Mouse (Mus musculus) lung, adult 18-20 months (tissue): Measurements from ENCODE around the gene Mcemp1.

ENCODE experiments used
- DNase-seq, 2 experiments: peaks; one replicate each; pipeline ENCODE4 v3.0.0; 2022; ENCODE audit warnings: mixed read lengths in 2 of 2

Gene Mcemp1

DNA sequence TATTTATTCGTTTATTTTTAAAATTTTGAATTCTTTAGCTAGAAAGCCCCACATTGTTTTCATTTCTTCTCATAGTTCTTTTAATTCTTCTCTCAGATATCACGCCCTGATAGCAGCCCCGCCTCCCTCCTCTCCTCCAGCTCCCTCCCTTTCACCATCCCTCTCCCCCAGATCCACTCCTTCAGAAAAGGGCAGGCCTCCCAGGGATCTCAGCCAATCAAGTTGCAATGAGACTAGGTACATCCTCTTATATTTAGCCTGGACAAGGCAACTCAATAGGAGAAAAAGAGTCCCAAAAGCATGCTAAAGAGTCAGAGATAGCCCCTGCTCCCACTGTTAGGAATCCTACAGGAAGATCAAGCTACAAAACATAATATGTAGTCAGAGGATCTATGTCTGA lies 9.1 kb downstream of the Mcemp1 start:
- DNase-seq: no peak

DNA sequence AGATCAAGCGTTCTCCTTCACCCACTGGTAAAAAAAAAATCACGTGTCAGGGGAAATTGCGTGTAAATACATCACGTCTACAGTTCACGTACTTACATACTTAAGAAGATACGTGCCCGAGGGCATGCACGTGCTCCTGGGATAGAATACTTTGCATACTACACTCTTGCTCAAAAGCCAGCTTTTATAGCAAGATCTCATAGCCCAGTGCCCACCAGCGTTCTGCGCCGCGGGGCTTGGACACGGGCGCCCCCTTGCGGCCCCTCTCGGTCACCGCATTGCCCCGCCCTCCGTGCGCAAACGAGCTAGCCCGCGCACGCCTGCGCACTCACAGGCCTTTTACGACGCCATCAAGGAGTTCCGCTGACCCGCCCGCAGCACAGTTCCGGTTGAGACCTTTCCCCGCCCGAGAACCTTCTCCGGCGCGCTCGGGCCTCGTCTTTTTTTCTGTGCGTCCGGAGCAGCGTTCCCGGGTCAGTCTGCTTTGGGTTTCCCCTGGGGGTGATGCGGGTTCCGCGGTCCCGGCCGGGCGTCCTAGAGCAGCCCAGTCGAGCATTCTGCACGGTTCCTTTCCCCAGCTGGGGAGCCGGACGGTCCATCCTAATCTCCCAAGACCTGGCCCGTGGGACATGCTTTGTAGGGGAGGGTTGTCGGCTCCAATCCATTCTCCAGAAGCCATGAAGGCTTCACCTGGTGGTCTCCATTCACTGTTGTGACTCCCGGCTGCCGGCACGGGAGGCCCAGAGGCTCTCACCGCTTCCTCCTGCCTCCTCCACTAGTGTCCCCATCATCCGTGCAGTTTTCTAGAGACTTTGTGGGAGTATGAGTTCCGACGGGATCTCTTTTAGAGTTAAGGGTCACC lies 10.8 kb downstream of the Mcemp1 start, which contains the start of gene Trappc5:
Gene Trappc5, plus strand, starts transcription at position 169 of the 862 bp plus-strand sequence.
- DNase-seq: peak; percentile 93 to 94

DNA sequence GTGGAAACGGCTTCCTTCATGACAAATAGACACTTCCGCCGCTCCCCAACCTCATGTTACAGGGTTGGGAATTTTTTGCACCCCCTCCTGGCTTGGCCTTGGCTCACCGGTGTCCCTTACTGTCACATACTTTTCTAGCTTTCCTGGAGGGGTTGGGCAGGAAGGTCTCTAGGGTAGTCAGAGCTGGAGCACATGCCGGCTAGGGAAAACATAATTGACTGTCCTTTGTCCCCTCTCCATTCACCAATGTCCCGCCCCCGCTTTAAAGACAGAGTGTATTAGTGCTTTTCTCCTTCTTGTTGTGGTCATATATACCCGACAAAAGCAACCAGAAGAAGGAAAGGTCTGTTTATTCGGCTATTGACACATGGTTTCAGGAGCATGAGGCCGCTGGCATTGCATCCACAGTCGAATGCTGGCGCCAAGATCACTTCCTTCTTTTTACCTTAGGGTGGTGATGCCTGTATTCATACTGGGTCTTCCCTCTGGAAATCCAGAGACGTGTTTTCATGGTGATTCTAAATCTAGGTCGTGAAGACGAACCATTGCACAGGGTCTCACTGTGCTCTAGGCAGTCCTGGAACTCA lies 11.5 kb downstream of the Mcemp1 start:
- DNase-seq: peak; percentile 22 to 36

GRCm38 (mm10) chr8:3678831-3679230 lies 13.3 kb downstream of the Mcemp1 start:
- DNase-seq: no peak

DNA sequence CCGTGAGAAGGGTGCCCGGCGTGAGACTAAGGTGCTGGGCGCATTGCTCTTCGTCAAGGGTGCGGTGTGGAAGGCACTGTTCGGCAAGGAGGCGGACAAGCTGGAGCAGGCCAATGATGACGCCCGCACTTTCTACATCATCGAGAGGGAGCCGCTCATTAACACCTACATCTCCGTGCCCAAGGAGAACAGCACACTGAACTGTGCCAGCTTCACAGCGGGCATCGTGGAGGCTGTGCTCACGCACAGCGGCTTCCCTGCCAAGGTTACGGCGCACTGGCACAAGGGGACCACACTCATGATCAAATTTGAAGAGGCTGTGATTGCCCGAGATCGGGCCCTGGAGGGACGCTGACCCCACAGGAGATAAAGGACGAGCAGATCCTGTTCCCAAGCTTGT lies 13.7 kb downstream of the Mcemp1 start:
- DNase-seq: no peak

GRCm38 (mm10) chr8:3679656-3680055 lies 14.1 kb downstream of the Mcemp1 start:
- DNase-seq: no peak

DNA sequence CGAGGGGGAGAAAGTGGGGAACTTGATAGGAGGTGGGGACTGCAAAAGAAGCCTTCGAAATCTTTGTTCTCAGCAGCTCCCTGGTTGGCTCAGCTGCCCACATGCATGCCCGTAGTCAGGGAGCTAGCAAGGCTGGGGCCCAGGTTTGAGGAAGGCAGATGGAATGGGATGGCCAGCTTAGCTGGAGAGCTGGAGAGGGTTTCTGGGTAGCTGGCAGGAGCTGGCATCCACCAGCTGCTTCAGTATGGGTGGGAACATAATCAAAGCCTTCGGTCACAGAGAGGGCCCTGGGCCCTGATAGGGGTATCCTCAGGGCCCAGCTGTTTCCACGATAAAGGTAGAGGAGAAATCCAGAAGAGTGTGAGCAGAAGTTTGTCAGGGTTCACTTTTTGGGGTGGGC lies 16.9 kb downstream of the Mcemp1 start:
- DNase-seq: no peak

DNA sequence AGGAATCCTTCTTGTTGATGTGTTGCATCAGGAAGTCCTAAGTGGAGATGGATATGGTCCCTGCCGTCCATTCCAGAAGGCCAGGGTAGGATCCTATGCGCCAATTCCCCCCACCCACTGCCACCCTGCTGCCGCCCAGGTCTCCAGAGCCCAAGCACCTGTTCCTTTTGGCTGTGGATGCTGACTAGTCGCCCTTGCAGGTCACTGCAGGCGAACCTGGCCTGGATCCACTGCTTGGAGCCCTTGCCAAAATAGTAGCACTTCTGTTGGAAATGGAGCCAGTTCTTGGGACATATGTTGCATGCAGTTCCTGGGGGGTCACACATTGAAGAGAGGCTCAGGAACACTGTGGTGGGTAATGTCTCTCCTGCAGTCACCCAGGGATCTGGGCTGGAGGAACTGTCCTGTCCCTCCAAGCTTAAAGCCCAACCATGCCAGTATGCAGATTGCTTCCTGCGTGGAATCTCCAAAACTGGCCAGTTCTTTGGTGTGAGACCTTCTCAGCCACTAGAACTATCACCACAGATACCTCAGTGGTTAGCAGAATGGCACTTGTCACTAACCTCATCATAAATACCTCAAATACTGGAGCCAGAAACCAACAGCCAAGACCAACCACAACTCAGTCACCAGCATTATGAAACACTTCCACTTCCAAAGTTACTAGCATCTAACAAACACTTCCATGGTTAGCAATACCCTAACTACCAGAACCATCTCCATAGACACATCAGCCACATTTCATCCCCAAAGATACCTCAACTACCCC lies 18.0 kb downstream of the Mcemp1 start:
- DNase-seq: no peak

- DNase-seq: no peak
Observed at GRCm38 (mm10) chr8:3684530-3684929, 19.0 kb downstream of the Mcemp1 start.

DNA sequence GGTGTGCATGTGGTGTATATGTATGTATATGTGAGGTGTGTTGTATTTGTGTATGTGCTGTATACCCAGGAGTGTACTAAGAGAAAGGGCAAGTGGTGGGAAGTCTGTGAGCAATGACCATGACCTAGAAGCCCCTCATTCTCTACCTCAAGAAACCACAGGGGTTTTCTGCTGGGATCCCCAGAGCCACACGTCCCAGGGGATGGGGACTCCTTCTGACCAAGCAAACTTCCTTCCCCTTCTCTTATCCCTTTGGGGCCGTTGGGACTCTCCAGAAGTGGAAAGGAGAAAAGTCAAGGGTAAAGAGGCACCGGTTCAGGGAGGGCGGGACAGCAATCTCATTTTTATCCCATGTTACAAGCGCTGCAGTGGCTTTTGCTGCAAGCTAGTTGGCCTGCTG lies 19.9 kb downstream of the Mcemp1 start:
- DNase-seq: no peak

DNA sequence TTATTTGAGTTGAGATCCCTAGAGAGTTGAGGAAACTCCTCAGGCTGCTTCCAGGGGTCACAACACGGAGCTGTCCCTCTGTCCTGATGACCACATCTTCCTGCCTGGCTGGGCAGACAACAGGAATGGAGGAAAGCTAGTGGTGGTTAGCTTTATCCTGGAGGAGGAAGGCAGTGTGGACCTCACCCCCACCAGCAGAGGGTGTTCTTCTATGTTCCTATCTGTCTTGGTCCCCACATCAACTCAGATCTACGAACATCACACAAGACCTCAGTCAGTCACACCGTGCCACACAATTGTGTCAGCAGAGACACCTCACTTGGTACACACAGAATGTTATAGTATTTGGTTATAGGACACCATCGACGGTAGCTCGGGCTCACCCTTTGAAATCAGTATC lies 22.0 kb downstream of the Mcemp1 start:
- no peak for DNase-seq

DNA sequence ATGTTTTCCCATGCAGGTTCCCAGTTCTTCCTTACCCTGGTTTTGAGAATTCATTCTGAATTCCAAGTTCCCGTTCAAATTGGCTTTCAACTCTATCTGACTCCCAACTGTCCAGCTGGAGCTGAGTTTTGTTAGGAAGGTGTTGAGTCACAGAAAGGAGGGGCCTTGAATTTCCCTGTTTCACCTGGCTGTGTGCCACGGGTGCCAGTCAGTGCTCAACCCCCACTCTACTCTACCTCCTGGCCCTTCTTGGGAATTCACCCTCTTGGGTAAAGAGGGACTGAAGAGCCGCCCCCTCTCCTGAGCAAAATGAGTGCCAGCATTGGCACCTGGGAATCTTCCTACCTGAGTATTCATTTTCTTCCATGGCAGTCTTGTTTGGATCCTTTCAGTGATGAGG lies 25.2 kb downstream of the Mcemp1 start:
- DNase-seq: peak in 1 of 2 experiments; percentile 36

GRCm38 (mm10) chr8:3694121-3694520 lies 28.6 kb downstream of the Mcemp1 start, which contains the start of gene Fcer2a:
Gene Fcer2a, minus strand, starts transcription at chr8:3694175.
- no peak for DNase-seq

GRCm38 (mm10) chr8:3701491-3701890 lies 35.9 kb downstream of the Mcemp1 start:
- DNase-seq: no peak

GRCm38 (mm10) chr8:3705711-3706110 lies 40.2 kb downstream of the Mcemp1 start:
- DNase-seq: no peak

GRCm38 (mm10) chr8:3707611-3708010 lies 42.1 kb downstream of the Mcemp1 start:
- DNase-seq: no peak

- DNase-seq: no peak
Observed at GRCm38 (mm10) chr8:3710312-3710711, 44.8 kb downstream of the Mcemp1 start.

DNA sequence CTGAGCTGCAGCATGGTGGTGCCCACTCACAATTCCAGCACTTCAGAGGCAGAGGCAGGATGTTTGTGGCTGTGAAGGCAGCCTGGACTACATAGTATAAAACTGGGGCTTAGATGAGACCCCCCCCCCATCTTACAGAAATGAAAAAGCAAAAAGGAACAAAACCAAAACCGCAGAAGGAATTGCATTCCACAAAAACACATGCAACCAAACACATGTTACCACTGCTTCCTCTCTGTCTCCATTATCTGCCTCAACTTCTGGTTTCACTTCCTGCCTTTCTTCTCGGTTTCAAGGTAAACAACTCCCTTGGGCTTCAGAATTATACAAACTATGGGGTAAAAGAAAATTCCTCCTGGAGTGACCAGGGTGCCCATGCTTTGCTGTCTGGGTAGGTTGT lies 46.1 kb downstream of the Mcemp1 start:
- DNase-seq: no peak

GRCm38 (mm10) chr8:3717321-3717954 lies 51.9 kb downstream of the Mcemp1 start:
- no peak for DNase-seq

- DNase-seq: peak; percentile 56 to 66
Observed at GRCm38 (mm10) chr8:3718559-3718958, 53.0 kb downstream of the Mcemp1 start.
